Mouse (Mus musculus): ENCODE measurements around the gene Cox8c. TPM values are rescaled to one million over a fixed set of nuclear protein-coding genes. Genes with fewer than 3 reads are reported as not detected.

Gene Cox8c
- polyA plus RNA-seq (2012; rRNA removed) = not detected in 2 replicates

GRCm38 (mm10) chr12:102899091-102899490 is at the start of gene Cox8c:
Cox8c (plus strand) TSS chr12:102899316.

DNA sequence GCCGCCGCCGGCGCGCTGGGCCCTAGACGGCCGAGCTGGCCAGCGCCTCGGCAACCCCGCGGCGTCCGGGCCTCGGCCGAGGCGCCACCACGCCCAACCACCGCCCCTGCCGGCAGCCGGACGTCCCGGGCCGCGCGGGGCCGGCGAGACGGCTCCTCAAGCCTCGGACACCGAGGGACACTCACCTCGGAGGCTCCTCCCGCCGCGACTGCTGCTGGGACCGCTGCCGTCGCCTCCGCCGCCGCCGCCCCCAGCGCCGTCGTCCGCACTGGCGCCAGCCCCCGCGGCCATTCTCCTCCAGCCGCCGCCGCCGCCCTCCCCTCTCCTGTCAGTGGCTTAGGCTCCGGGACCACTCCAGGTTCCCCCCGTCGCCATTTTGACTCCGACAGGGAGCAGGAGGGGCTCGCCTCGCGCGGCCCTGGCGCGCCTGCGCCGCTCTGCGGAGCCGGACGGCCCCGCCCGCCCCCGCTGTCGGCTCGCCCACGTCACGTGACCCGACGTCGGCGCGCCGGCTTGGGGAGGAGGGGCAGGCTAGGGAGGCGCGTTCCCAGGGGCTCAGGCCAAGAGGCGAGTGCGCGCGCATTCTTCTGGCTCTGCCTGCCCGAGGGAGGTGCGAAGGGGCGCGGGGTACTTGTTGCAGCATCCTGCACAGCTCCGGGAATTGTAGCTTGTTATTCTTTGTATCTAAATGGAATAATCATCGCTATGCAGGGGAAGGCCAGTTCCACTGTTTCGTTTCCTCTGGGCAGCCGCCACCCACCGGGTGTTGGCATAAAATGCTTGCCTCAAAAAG is 20.9 kb upstream of the Cox8c start, which contains the start of gene Btbd7:
Gene Btbd7, minus strand, starts transcription at position 441 of the 793 bp plus-strand sequence.

GRCm38 (mm10) chr12:102948778-102949394 is 49.8 kb downstream of the Cox8c start, which contains the start of gene Unc79:
Unc79 (plus strand) TSS chr12:102948859.

Other genes starting within 250 kb of the Cox8c start
- gene Itpk1, start 194.4 kb upstream of the Cox8c start, polyA plus RNA-seq (2012; rRNA removed) = 37.7 and 43.1 TPM in 2 replicates
- gene Moap1, start 155.7 kb upstream of the Cox8c start, polyA plus RNA-seq (2012; rRNA removed) = 19.6 and 20.2 TPM in 2 replicates
- 4.4 and 5.0 TPM in 2 replicates for gene Tmem251, start 155.6 kb upstream of the Cox8c start, polyA plus RNA-seq (2012; rRNA removed)
- gene Gm28051, start 141.6 kb upstream of the Cox8c start, polyA plus RNA-seq (2012; rRNA removed) = not detected in 2 replicates
- 28.5 and 30.1 TPM in 2 replicates for gene Gon7, start 141.5 kb upstream of the Cox8c start, polyA plus RNA-seq (2012; rRNA removed)
- 36.2 and 37.7 TPM in 2 replicates for gene Ubr7, start 141.3 kb upstream of the Cox8c start, polyA plus RNA-seq (2012; rRNA removed)
- 39.1 and 41.4 TPM in 2 replicates for gene Gm20604, start 140.6 kb upstream of the Cox8c start, polyA plus RNA-seq (2012; rRNA removed)
- 19.5 and 20.4 TPM in 2 replicates for gene Btbd7, start 20.8 kb upstream of the Cox8c start, polyA plus RNA-seq (2012; rRNA removed)
- 38.9 and 39.3 TPM in 2 replicates for gene Unc79, start 49.5 kb downstream of the Cox8c start, polyA plus RNA-seq (2012; rRNA removed)